Mouse (Mus musculus): ENCODE measurements around the gene Olfr1426.

DNA sequence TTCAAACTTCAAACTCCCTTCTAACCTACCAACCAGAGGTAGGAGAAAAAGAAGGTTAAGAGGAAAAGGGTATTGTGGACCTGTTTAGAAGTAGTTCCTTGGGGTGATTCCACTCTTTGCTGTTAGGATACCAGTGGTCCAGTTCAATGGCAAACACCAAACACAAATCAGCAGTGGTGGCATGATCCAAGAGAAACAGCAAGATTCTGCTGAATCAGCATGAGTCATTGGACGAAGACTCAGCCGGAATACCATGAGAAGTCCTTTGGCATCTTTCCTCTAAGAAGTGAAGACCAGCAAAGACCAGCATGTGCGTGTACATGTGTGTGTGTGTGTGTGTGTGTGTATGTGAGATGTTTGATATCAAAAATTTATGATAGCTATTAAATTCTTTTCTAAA, 24.7 kb upstream of the Olfr1426 start:
- TF ChIP-seq CTCF (conservative IDR thresholded peaks at IDR 0.05; ENCODE audit: low read length) (no peak), NANOG (IDR thresholded peaks at IDR 0.05; ENCODE audit: borderline replicate concordance, low read length) (no peak)

Data from E14TG2a.4 (cell line).